Comparison of ENCODE assay signal across 9 mouse cellular contexts in genomic region chr2:84938249-84938946, GRCm38 (mm10). TPM values are rescaled to one million over a fixed set of nuclear protein-coding genes. Genes with fewer than 3 reads are reported as not detected.
DNase-seq lines count a peak whose midpoint lies in the region; ATAC-seq and TF ChIP-seq lines count a peak whose summit lies in the region.
"Had no signal": no experiment of that assay in that cellular context is flagged by ENCODE, and none has a peak within 500 bp of the region (broad histone marks: within the 10 kb centered on the region; RNA-seq: fewer than 3 reads in every experiment).

No protein-coding gene starts in this region.

- no peaks in the 10 kb centered on the region for H3K36me3 ChIP-seq in hindbrain, embryonic 10.5 days
- no peaks in the 10 kb centered on the region for H3K36me3 ChIP-seq in hindbrain, embryonic 11.5 days (ENCODE audit: control insufficient read depth, insufficient read depth, low read length)
- H3K36me3 ChIP-seq in lung, postnatal 0 days (ENCODE audit: insufficient read depth, low read length), result 0 out of 2 replicates have a peak, but pooled peaks cover 5% of the 10 kb centered on the region

- DNase-seq in hindbrain, embryonic 10.5 days (ENCODE audit: low spot score), result no peak
- DNase-seq in hindbrain, embryonic 11.5 days (ENCODE audit: low spot score), result no peak
- DNase-seq in kidney, adult 9 months, result peak; percentile 31
- DNase-seq in lung, postnatal 0 days (ENCODE audit: low spot score), result peak; percentile 60
- DNase-seq in urinary bladder, postnatal 10 days (ENCODE audit: low spot score), result no peak
- no peak for DNase-seq in cerebellum, adult 2 months
- no peak for DNase-seq in cerebellum, adult 18-20 months

- peak; percentile 69; the same call in 1 of the 2 replicates for TF ChIP-seq EP300 in lung, postnatal 0 days (IDR thresholded peaks at IDR 0.05)

- 83% methylated on average over 5 of the region's 5 CpGs for WGBS in hindbrain, embryonic 10.5 days
- WGBS in hindbrain, embryonic 11.5 days, result 80% methylated on average over 5 of the region's 5 CpGs
- WGBS in lung, postnatal 0 days, result 47% methylated on average over 5 of the region's 5 CpGs
- 87% methylated on average over 5 of the region's 5 CpGs for WGBS in cerebellum, adult 2 months

- peak overlapping the region; percentile 56; the same call in 1 of the 2 replicates for H3K4me3 ChIP-seq in hindbrain, embryonic 10.5 days
- H3K4me3 ChIP-seq in hindbrain, embryonic 11.5 days (ENCODE audit: low read depth, low read length), result no peak overlapping the region
- peak overlapping the region; percentile 50 for H3K4me3 ChIP-seq in lung, postnatal 0 days (ENCODE audit: low read depth, low read length)
- no peak overlapping the region for H3K4me3 ChIP-seq in cerebellum, adult 2 months (replicated peaks; ENCODE audit: insufficient read depth, low read depth, low read length)

- no peak overlapping the region for H3K4me2 ChIP-seq in hindbrain, embryonic 11.5 days (replicated peaks; ENCODE audit: low read depth, low read length)
- H3K4me2 ChIP-seq in lung, postnatal 0 days (replicated peaks; ENCODE audit: low read depth, low read length), result peak overlapping the region; percentile 58

- H3K4me1 ChIP-seq in hindbrain, embryonic 10.5 days (replicated peaks), result peaks cover 22% of the 10 kb centered on the region
- H3K4me1 ChIP-seq in hindbrain, embryonic 11.5 days (replicated peaks; ENCODE audit: control insufficient read depth, insufficient read depth, low read length), result no peaks in the 10 kb centered on the region
- no peaks in the 10 kb centered on the region; the same call in 1 of the 2 replicates for H3K4me1 ChIP-seq in lung, postnatal 0 days (ENCODE audit: insufficient read depth, low read depth, low read length)
- no peaks in the 10 kb centered on the region; the same call in 1 of the 2 replicates for H3K4me1 ChIP-seq in cerebellum, adult 2 months (ENCODE audit: control insufficient read depth, insufficient read depth, low read length)

- H3K27me3 ChIP-seq in hindbrain, embryonic 10.5 days (ENCODE audit: insufficient read depth, poor library complexity, severe bottlenecking), result no peaks in the 10 kb centered on the region
- H3K27me3 ChIP-seq in hindbrain, embryonic 11.5 days (ENCODE audit: control insufficient read depth, insufficient read depth, low read length), result no peaks in the 10 kb centered on the region
- no peaks in the 10 kb centered on the region for H3K27me3 ChIP-seq in lung, postnatal 0 days (replicated peaks; ENCODE audit: insufficient read depth, low read length)
- no peaks in the 10 kb centered on the region; the same call in 1 of the 2 replicates for H3K27me3 ChIP-seq in cerebellum, adult 2 months (ENCODE audit: control insufficient read depth, insufficient read depth, low read length)

- peak overlapping the region; percentile 91; the same call in 1 of the 2 replicates for H3K27ac ChIP-seq in hindbrain, embryonic 10.5 days
- no peak overlapping the region for H3K27ac ChIP-seq in hindbrain, embryonic 11.5 days (ENCODE audit: low read depth, low read length)
- H3K27ac ChIP-seq in lung, postnatal 0 days (ENCODE audit: low read length), result peak overlapping the region; percentile 80
- H3K27ac ChIP-seq in cerebellum, adult 2 months (ENCODE audit: insufficient read depth, low read length), result no peak overlapping the region

- no peak overlapping the region for H3K9ac ChIP-seq in hindbrain, embryonic 11.5 days (ENCODE audit: low read depth, low read length)
- H3K9ac ChIP-seq in lung, postnatal 0 days (replicated peaks; ENCODE audit: low read depth), result peak overlapping the region; percentile 52

- H3K9me3 ChIP-seq in hindbrain, embryonic 10.5 days, result no peaks in the 10 kb centered on the region
- H3K9me3 ChIP-seq in hindbrain, embryonic 11.5 days (ENCODE audit: control insufficient read depth, low read length), result no peaks in the 10 kb centered on the region
- no peaks in the 10 kb centered on the region for H3K9me3 ChIP-seq in lung, postnatal 0 days (ENCODE audit: low read length)

- ATAC-seq in hindbrain, embryonic 11.5 days (ENCODE audit: low FRiP score), result no peak
- ATAC-seq in erythroid progenitor cell, adult 5-6 weeks (replicated peaks; ENCODE audit: low FRiP score, poor library complexity, severe bottlenecking), result peak; percentile 85
- ATAC-seq in lung, postnatal 0 days, result peak; percentile 70

- no peak for TF ChIP-seq POLR2A in cerebellum, adult 2 months (IDR thresholded peaks at IDR 0.05; ENCODE audit: borderline replicate concordance, insufficient read depth, low read length)

- TF ChIP-seq CTCF in lung, postnatal 0 days (IDR thresholded peaks at IDR 0.05), result no peak
- no peak for TF ChIP-seq CTCF in cerebellum, adult 2 months (IDR thresholded peaks at IDR 0.05; ENCODE audit: borderline replicate concordance, insufficient read depth, low read depth, low read length)

RNA-seq across cellular contexts. Expression of gene Slc43a3, which starts 2.0 kb away (rescaled TPM):
- polyA plus RNA-seq in hindbrain, embryonic 10.5 days (2016; fragmentation: Nextera tagmentation; extraction: Ambion mirVana), result 21.5 and 26.6 TPM in 2 replicates
- 25.5 and 27.0 TPM in 2 replicates for polyA plus RNA-seq in hindbrain, embryonic 11.5 days (2014; fragmentation: Nextera tagmentation; extraction: Ambion mirVana)
- 480 and 538 TPM in 2 replicates for total RNA-seq in erythroid progenitor cell, adult 5-6 weeks (2015; ENCODE audit: low replicate concordance)
- total RNA-seq in erythroid progenitor cell, adult 5-6 weeks (2017; ENCODE audit: low replicate concordance), result 432 and 465 TPM in 2 replicates
- 121 and 122 TPM in 2 replicates for polyA plus RNA-seq in lung, postnatal 0 days (2015; fragmentation: Nextera tagmentation; extraction: Ambion mirVana)
- 0.82 and 1.3 TPM in 2 replicates for polyA plus RNA-seq in cerebellum, adult 2 months (2012; rRNA removed)

RNA-seq across cellular contexts. Expression of gene Prg2, which starts 41.9 kb away (rescaled TPM):
- not detected in 2 replicates for polyA plus RNA-seq in hindbrain, embryonic 10.5 days (2016; fragmentation: Nextera tagmentation; extraction: Ambion mirVana)
- polyA plus RNA-seq in hindbrain, embryonic 11.5 days (2014; fragmentation: Nextera tagmentation; extraction: Ambion mirVana), result 1.3 TPM in 1 of 2 replicates, not detected in the other
- 91.5 and 93.5 TPM in 2 replicates for total RNA-seq in erythroid progenitor cell, adult 5-6 weeks (2015; ENCODE audit: low replicate concordance)
- 123 and 136 TPM in 2 replicates for total RNA-seq in erythroid progenitor cell, adult 5-6 weeks (2017; ENCODE audit: low replicate concordance)
- not detected in 2 replicates for polyA plus RNA-seq in lung, postnatal 0 days (2015; fragmentation: Nextera tagmentation; extraction: Ambion mirVana)
- polyA plus RNA-seq in cerebellum, adult 2 months (2012; rRNA removed), result 0.14 and 0.23 TPM in 2 replicates
- polyA plus RNA-seq: neural tube, embryonic 11.5 days had no signal

RNA-seq across cellular contexts. Expression of gene Prg3, which starts 49.6 kb away (rescaled TPM):
- not detected in 2 replicates for polyA plus RNA-seq in hindbrain, embryonic 10.5 days (2016; fragmentation: Nextera tagmentation; extraction: Ambion mirVana)
- polyA plus RNA-seq in hindbrain, embryonic 11.5 days (2014; fragmentation: Nextera tagmentation; extraction: Ambion mirVana), result not detected in 2 replicates
- 3.4 and 10.1 TPM in 2 replicates for total RNA-seq in erythroid progenitor cell, adult 5-6 weeks (2015; ENCODE audit: low replicate concordance)
- 8.2 and 32.4 TPM in 2 replicates for total RNA-seq in erythroid progenitor cell, adult 5-6 weeks (2017; ENCODE audit: low replicate concordance)
- not detected in 2 replicates for polyA plus RNA-seq in lung, postnatal 0 days (2015; fragmentation: Nextera tagmentation; extraction: Ambion mirVana)
- polyA plus RNA-seq in cerebellum, adult 2 months (2012; rRNA removed), result not detected in 2 replicates
- polyA plus RNA-seq: neural tube, embryonic 11.5 days had no signal

RNA-seq across cellular contexts. Expression of gene Rtn4rl2, which starts 51.9 kb away (rescaled TPM):
- polyA plus RNA-seq in hindbrain, embryonic 10.5 days (2016; fragmentation: Nextera tagmentation; extraction: Ambion mirVana), result 3.8 and 4.0 TPM in 2 replicates
- polyA plus RNA-seq in hindbrain, embryonic 11.5 days (2014; fragmentation: Nextera tagmentation; extraction: Ambion mirVana), result 1.9 and 2.8 TPM in 2 replicates
- total RNA-seq in erythroid progenitor cell, adult 5-6 weeks (2015; ENCODE audit: low replicate concordance), result not detected in 2 replicates
- total RNA-seq in erythroid progenitor cell, adult 5-6 weeks (2017; ENCODE audit: low replicate concordance), result not detected in 2 replicates
- polyA plus RNA-seq in lung, postnatal 0 days (2015; fragmentation: Nextera tagmentation; extraction: Ambion mirVana), result 0.62 and 1.1 TPM in 2 replicates
- 1.2 and 1.7 TPM in 2 replicates for polyA plus RNA-seq in cerebellum, adult 2 months (2012; rRNA removed)

Comparison
In these comparisons a context has a peak if more than half of its experiments do, and no peak if none do; other contexts are left out.
1. H3K27ac ChIP-seq: peak in hindbrain, embryonic 10.5 days (single experiment) and lung, postnatal 0 days (single experiment); none in hindbrain, embryonic 11.5 days (single experiment) and cerebellum, adult 2 months (single experiment).
2. H3K4me3 ChIP-seq: peak in hindbrain, embryonic 10.5 days (single experiment) and lung, postnatal 0 days (single experiment); none in hindbrain, embryonic 11.5 days (single experiment) and cerebellum, adult 2 months (single experiment).
3. DNase-seq: peak in kidney, adult 9 months (single experiment) and lung, postnatal 0 days (single experiment); none in hindbrain, embryonic 10.5 days (single experiment), hindbrain, embryonic 11.5 days (single experiment), urinary bladder, postnatal 10 days (single experiment), cerebellum, adult 2 months (0 of 2) and cerebellum, adult 18-20 months (0 of 2).